Mouse (Mus musculus) lung, adult 2 months (tissue): Measurements from ENCODE around the gene Btnl2.

Experiments used
- CTCF ChIP-seq: fragments of 200-500 bp; IDR thresholded peaks from 2 replicates; pipeline ENCODE4 v1.5.1; 2011; ENCODE audit warnings: mild to moderate bottlenecking, low read length, control low read depth; ENCODE audit not compliant: insufficient read depth
- POLR2A ChIP-seq: fragments of 200-500 bp; IDR thresholded peaks from 2 replicates; pipeline ENCODE4 v1.6.1; 2011; ENCODE audit warnings: low read depth, mild to moderate bottlenecking, control low read depth, low read length, borderline replicate concordance; ENCODE audit errors: extremely low read depth

DNA sequence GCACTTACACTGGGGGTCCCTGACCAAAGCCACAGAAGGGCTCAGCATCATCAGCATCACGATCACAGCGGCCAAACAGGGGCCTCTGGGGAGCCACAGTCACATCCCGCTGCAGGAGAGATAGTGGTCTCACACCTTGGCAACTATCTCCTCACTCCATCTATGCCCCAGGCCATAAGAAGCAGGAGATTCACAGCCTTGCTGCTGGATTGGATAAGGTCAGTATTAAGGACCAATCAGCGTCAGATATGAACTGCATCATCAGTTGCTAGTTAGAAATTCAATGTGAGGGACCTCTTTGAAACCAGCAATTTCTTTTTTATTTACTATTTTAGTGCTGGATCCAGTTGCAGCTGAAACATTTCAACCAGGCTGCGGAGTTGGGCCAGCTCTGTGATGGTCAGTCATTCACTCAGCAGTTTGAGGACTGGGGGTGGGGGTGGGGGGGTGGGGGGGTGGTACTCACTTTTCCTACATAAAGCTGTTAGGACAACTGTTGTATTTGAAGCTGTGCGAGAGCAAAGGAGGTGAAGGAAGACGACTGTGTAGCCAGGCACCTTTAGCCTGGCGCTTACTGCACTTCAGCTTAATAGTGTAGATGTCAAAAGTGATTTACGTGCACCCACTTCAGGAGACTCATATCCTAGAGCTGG is 43.6 kb downstream of the Btnl2 start:
- TF ChIP-seq CTCF (no peak), POLR2A (no peak)
